Mouse (Mus musculus) thymus, adult 2 months (tissue): ENCODE measurements around the gene Myrip. TPM values are rescaled to one million over a fixed set of nuclear protein-coding genes. Genes with fewer than 3 reads are reported as not detected.

Source experiments
- DNase-seq: peaks from one replicate; pipeline ENCODE4 v3.0.0; 2021
- H3K27ac ChIP-seq: fragments of 200-500 bp; 2 replicates; pipeline ENCODE4 v1.5.1; 2012; ENCODE audit warnings: low read length, control low read depth; ENCODE audit not compliant: control insufficient read depth, insufficient read depth
- H3K27me3 ChIP-seq: fragments of 200-500 bp; 2 replicates; pipeline ENCODE4 v1.6.1; 2012; ENCODE audit warnings: mild to moderate bottlenecking, low read length, moderate library complexity, mixed read lengths; ENCODE audit not compliant: control insufficient read depth, insufficient read depth
- H3K36me3 ChIP-seq: fragments of 200-500 bp; 2 replicates; pipeline ENCODE4 v1.6.1; 2012; ENCODE audit warnings: mild to moderate bottlenecking, low read length, moderate library complexity; ENCODE audit not compliant: control insufficient read depth, insufficient read depth
- H3K4me1 ChIP-seq: fragments of 200-500 bp; replicated peaks from 2 replicates; pipeline ENCODE4 v1.6.1; 2012; ENCODE audit warnings: low read length; ENCODE audit not compliant: control insufficient read depth, insufficient read depth
- H3K4me3 ChIP-seq: fragments of 200-500 bp; 2 replicates; pipeline ENCODE4 v1.5.1; 2012; ENCODE audit warnings: mild to moderate bottlenecking, low read length, control low read depth, moderate library complexity; ENCODE audit not compliant: control insufficient read depth, insufficient read depth
- CTCF ChIP-seq: fragments of 200-500 bp; IDR thresholded peaks from 2 replicates; pipeline ENCODE4 v1.5.1; 2012; ENCODE audit warnings: mild to moderate bottlenecking, control low read depth, low read length, moderate library complexity, borderline replicate concordance; ENCODE audit not compliant: control insufficient read depth, poor library complexity, insufficient read depth; ENCODE audit errors: extremely low read depth
- POLR2A ChIP-seq: fragments of 200-500 bp; IDR thresholded peaks from 2 replicates; pipeline ENCODE4 v1.6.1; 2012; ENCODE audit warnings: mild to moderate bottlenecking, low read length, control low read depth, moderate library complexity; ENCODE audit not compliant: control insufficient read depth, poor library complexity, insufficient read depth; ENCODE audit errors: extremely low read depth
- WGBS: fragments of 180-500 bp; shearing (Covaris S2); methylation state at CpG from one replicate; pipeline ENCODE4 v1.1.7; 2018; 5-methylcytosine and 5-hydroxymethylcytosine counted together
- polyA plus RNA-seq: library from polyadenylated mRNA; depleted of rRNA; stranded (reverse); fragments of >200 nt; gene quantifications from 2 replicates; pipeline ENCODE4 v1.2.3, GENCODE M21; 2012

Gene Myrip
- polyA plus RNA-seq, 1 experiment: 1.5 TPM

GRCm38 (mm10) chr9:120449696-120450329 is 148.5 kb downstream of the Myrip start:
- H3K36me3 ChIP-seq: no peaks in the 10 kb centered on the region
- no peaks in the 10 kb centered on the region for H3K4me1 ChIP-seq
- H3K27ac ChIP-seq: no peak overlapping the region
- TF ChIP-seq POLR2A (no peak), CTCF (no peak)
- no peaks in the 10 kb centered on the region for H3K27me3 ChIP-seq
- WGBS: 91% methylated on average over 6 of the region's 6 CpGs
- no peak for DNase-seq
- H3K4me3 ChIP-seq: no peak overlapping the region

- Histone ChIP-seq H3K36me3 (no peaks in the 10 kb centered on the region), H3K27me3 (no peaks in the 10 kb centered on the region), H3K4me1 (no peaks in the 10 kb centered on the region), H3K27ac (no peak overlapping the region), H3K4me3 (no peak overlapping the region)
- no peak for DNase-seq
- WGBS: 75% methylated on average over 9 of the region's 9 CpGs
- TF ChIP-seq CTCF (no peak), POLR2A (no peak)
Measured at GRCm38 (mm10) chr9:120455768-120456655, 154.7 kb downstream of the Myrip start.

DNA sequence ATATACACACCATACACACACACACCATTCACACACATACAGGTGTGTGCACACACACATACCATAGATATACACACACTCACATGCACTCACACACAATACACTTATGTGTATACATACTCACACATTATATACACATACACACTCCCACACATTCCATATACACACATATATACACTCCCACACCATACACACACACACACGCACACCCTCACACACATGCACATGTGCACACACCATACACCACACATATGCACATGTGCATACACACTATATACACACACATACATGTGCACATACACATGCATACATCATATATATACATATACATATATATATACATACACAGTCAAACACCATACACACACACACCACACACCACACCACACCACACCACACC is 169.1 kb downstream of the Myrip start:
- TF ChIP-seq POLR2A: no peak
- no peak overlapping the region for H3K27ac ChIP-seq
- 98% methylated on average over 1 of the region's 1 CpGs for WGBS
- H3K27me3 ChIP-seq: no peaks in the 10 kb centered on the region
- DNase-seq: no peak
- H3K4me3 ChIP-seq: no peak overlapping the region
- no peaks in the 10 kb centered on the region for H3K36me3 ChIP-seq
- H3K4me1 ChIP-seq: peaks cover 19% of the 10 kb centered on the region

GRCm38 (mm10) chr9:120481644-120482043 is 180.3 kb downstream of the Myrip start:
- no peak for DNase-seq
- Histone ChIP-seq H3K27ac (no peak overlapping the region), H3K4me1 (peaks cover 22% of the 10 kb centered on the region), H3K27me3 (no peaks in the 10 kb centered on the region), H3K36me3 (no peaks in the 10 kb centered on the region), H3K4me3 (no peak overlapping the region)
- 55% methylated on average over 3 of the region's 3 CpGs for WGBS
- TF ChIP-seq CTCF: no peak
- TF ChIP-seq POLR2A: no peak

DNA sequence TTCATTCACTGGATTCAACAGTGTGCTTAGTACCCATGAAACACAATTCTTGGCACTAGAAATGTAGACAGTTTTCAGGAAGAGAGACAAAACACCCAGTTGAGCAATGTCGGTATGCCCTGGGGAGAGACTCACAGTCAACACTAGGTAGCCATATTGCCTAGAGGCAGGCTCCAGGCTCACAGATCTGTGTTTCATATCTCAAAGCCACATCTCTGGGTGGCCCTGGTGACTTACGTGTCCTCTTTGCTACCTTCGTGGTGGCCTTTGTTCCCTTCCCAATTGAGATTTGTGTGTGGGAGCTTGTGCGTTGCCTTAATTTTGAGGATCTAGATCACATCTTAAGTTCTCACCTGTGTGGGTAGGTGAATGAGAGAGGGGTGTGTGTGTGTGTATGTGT is 181.1 kb downstream of the Myrip start:
- Histone ChIP-seq H3K4me3 (no peak overlapping the region), H3K27ac (no peak overlapping the region), H3K4me1 (peaks cover 15% of the 10 kb centered on the region), H3K36me3 (no peaks in the 10 kb centered on the region), H3K27me3 (no peaks in the 10 kb centered on the region)
- DNase-seq: no peak
- 56% methylated on average over 4 of the region's 4 CpGs for WGBS
- no peak for TF ChIP-seq CTCF
- TF ChIP-seq POLR2A: no peak

- Histone ChIP-seq H3K36me3 (no peaks in the 10 kb centered on the region), H3K27me3 (no peaks in the 10 kb centered on the region), H3K4me1 (peaks cover 7% of the 10 kb centered on the region), H3K27ac (no peak overlapping the region), H3K4me3 (no peak overlapping the region)
- DNase-seq: no peak
- TF ChIP-seq POLR2A (no peak), CTCF (no peak)
- WGBS: 92% methylated on average over 8 of the region's 8 CpGs
Measured at GRCm38 (mm10) chr9:120483101-120483500, 181.8 kb downstream of the Myrip start.

GRCm38 (mm10) chr9:120487076-120487475 is 185.8 kb downstream of the Myrip start:
- DNase-seq: no peak
- H3K27ac ChIP-seq: no peak overlapping the region
- H3K4me3 ChIP-seq: no peak overlapping the region
- no peak for TF ChIP-seq POLR2A
- no peak for TF ChIP-seq CTCF
- H3K4me1 ChIP-seq: 0 out of 2 replicates have a peak, but pooled peaks cover 2% of the 10 kb centered on the region
- WGBS: 93% methylated on average over 8 of the region's 8 CpGs
- H3K36me3 ChIP-seq: no peaks in the 10 kb centered on the region
- H3K27me3 ChIP-seq: no peaks in the 10 kb centered on the region
